Mouse (Mus musculus) C2C12 (cell line): ENCODE results near the gene Aars2.

ENCODE experiments used
- CTCF ChIP-seq: IDR thresholded peaks from one replicate; pipeline ENCODE4 v1.5.1; 2011; ENCODE audit not compliant: control insufficient read depth, insufficient read depth, insufficient read length
- MAX ChIP-seq: IDR thresholded peaks from one replicate; pipeline ENCODE4 v1.6.1; 2011; ENCODE audit warnings: mild to moderate bottlenecking, control low read depth
- MYOD1 ChIP-seq: IDR thresholded peaks from one replicate; pipeline ENCODE4 v1.6.1; 2011; ENCODE audit warnings: low read depth; ENCODE audit not compliant: control insufficient read depth, insufficient read length
- USF1 ChIP-seq: IDR thresholded peaks from one replicate; pipeline ENCODE4 v1.6.1; 2011; ENCODE audit warnings: low read depth, mild to moderate bottlenecking, control low read depth, moderate library complexity

GRCm38 (mm10) chr17:45555452-45556106 is 48.9 kb downstream of the Aars2 start, which contains the start of gene Nfkbie:
- TF ChIP-seq USF1 (no peak), CTCF (no peak), MYOD1 (no peak), MAX (no peak)
